Mouse (Mus musculus): ENCODE measurements around the gene Atoh8.
A peak's percentile ranks its signal among the peaks of the same experiment; 100 is the strongest.

Gene Atoh8

GRCm38 (mm10) chr6:72227665-72228265, 7.6 kb downstream of the Atoh8 start:
- no peak for DNase-seq (ENCODE audit: low read depth, low spot score)

DNA sequence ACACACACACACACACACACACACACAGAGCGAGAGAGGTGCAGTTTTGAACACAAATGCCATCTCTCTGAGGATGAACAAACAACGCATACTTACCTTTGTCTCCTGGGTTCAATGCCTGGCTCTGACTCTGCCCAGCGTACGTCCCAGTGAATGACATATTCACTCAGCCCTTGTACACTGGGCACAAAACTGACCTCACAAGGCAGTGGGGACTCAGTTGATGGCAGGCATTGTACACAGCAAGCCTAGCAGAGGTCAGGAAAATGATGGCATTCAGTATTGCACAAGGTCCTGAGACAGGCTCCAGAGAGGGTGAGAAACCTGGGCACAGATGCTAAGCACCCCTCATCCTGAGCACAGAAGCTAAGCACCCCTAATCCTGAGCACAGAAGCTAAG, 8.4 kb downstream of the Atoh8 start:
- no peak for DNase-seq (ENCODE audit: low read depth, low spot score)

GRCm38 (mm10) chr6:72225686-72226085, 9.7 kb downstream of the Atoh8 start:
- no peak for DNase-seq (ENCODE audit: low read depth, low spot score)

DNA sequence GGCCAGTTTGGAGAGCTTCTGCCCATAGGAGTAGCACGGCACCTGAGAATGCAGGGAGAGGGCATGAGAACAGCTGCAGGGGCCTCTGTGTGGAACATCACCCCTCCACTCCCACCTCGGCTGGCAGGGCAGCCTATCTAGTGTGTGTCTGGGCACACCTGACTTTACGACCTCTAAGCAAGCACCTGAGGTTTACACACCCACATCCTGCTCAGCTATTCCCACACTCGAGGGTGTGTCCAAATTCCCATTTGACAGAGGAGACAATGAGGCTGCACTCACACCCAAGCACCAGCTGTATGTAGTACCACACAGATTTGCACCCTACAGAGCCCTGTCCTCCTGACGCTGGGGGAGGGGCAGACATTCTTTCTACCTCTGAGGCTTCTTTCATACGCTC, 11.5 kb downstream of the Atoh8 start:
- no peak for DNase-seq (ENCODE audit: low read depth, low spot score)

GRCm38 (mm10) chr6:72222876-72223275, 12.5 kb downstream of the Atoh8 start:
- no peak for DNase-seq (ENCODE audit: low read depth, low spot score)

DNA sequence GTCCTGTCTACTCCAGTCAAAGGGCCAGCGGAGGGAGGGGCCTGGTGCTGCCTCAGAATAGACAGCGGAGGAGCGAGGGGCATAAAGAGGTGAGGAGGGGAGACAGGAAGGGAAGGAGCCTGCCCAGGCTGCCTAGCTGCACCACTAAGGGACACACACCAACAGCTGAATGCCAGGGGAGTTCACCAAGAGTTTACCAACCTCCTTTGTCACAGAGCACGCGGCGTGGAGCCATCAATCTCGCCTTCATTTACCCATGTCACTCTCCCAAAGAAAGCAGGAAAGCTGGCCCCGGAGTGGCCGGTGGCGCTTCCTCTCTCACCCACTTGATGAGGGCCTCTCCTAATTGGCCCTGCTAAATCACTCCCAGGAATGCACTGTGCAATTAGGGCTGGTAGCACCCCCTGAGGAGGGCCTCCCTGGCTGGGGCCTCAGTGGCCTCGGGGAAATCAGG, 13.1 kb downstream of the Atoh8 start:
- no peak for DNase-seq (ENCODE audit: low read depth, low spot score)

- no peak for DNase-seq (ENCODE audit: low read depth, low spot score)
Measured at GRCm38 (mm10) chr6:72221271-72221670, 14.1 kb downstream of the Atoh8 start.

DNA sequence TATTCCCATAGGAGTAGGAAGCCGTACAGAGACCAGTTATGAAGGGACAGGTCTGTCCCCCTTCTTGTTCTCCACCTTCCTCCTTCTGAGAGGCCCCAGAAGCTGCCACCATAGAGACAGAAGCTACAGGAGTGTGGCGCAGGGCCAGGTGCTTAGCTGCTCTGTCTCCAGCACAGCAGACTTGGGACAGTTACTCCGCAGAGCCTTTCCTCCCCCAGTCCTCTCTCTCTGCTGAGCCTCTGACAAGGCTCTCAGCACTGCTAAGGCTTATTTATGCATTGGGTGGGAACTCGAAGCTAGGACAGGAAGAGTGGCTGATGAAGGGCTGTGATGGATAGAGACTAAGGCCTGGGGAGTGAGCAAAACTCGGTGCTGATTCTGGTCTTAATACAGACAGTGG, 15.8 kb downstream of the Atoh8 start:
- DNase-seq (ENCODE audit: low read depth, low spot score), result no peak

- no peak for DNase-seq (ENCODE audit: low read depth, low spot score)
Measured at GRCm38 (mm10) chr6:72218281-72218680, 17.1 kb downstream of the Atoh8 start.

DNA sequence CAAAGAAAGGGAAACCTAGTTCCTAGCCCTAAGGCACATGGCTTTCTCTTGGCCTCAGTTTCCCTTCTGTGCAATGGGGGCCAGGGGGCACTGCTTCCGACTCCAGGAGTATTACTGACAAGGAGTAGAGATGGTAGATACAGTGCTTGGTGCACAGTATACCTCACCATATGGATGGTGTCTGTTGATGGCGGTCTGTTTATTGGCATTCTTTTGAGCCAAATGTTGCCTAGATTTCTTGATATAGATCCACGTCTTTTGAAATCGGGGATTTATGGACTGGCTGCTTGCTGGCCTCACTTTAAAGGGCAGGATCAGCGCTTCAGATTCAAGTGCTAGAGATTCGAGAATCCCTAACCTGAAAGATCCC, 18.0 kb downstream of the Atoh8 start:
- DNase-seq (ENCODE audit: low read depth, low spot score), result no peak

- DNase-seq (ENCODE audit: low read depth, low spot score), result peak; percentile 98
Measured at GRCm38 (mm10) chr6:72216681-72217414, 18.5 kb downstream of the Atoh8 start.

DNA sequence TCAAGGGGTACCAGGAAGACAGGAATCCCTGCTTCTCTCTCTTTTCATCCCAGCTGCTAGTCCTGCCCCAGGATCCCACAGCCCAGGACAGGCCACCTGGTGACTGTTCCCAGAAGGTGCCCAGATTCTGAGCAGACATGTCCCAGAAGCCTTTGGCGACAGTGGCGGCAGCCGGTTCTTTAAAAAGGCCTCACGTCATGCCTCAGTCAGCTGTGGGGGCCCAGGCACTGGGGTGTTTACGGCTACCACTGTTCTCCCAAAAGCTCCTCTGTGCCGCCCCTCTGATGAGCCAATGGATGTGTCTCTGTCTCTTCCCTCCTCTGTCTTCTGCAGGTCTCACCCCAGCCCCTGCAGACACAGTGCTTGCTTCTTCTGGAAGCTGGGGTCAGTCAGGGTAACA, 19.8 kb downstream of the Atoh8 start:
- no peak for DNase-seq (ENCODE audit: low read depth, low spot score)

GRCm38 (mm10) chr6:72211360-72211759, 24.0 kb downstream of the Atoh8 start:
- peak; percentile 75 for DNase-seq (ENCODE audit: low read depth, low spot score)

- DNase-seq (ENCODE audit: low read depth, low spot score), result no peak
Measured at GRCm38 (mm10) chr6:72210823-72211222, 24.6 kb downstream of the Atoh8 start.

- DNase-seq (ENCODE audit: low read depth, low spot score), result no peak
Measured at GRCm38 (mm10) chr6:72209738-72210137, 25.6 kb downstream of the Atoh8 start.

DNA sequence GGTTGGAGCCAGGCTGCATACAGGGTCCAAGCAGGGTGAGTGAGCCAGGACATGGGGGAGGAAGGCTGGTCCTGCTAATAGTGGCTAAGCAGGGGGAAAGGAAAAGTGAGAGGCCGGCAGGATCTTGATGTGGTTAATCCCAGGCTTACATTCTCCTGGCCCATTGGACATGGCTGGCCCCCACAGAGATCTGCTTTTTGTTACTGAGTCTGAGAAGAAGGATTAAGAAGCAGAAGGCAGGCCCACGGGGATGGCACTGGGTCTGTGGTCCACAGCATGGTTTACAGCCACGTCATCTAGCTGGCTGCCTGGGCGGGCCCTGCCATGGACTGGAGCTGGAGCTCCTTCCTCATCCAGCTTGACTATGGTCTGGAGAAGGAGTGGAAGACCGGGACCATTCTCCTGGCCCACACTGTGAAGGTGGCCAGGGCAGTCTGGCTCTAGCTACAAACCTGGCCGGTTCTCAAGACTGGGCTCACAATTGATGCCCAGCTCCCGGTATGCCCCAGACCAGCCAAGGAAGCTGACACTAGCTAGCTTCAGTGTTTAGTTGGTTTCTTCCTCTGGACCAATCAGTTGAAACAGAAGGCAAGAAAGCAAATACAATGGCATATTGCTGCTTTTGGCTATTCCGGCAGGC, 26.9 kb downstream of the Atoh8 start:
- peak; percentile 18 for DNase-seq (ENCODE audit: low read depth, low spot score)

DNA sequence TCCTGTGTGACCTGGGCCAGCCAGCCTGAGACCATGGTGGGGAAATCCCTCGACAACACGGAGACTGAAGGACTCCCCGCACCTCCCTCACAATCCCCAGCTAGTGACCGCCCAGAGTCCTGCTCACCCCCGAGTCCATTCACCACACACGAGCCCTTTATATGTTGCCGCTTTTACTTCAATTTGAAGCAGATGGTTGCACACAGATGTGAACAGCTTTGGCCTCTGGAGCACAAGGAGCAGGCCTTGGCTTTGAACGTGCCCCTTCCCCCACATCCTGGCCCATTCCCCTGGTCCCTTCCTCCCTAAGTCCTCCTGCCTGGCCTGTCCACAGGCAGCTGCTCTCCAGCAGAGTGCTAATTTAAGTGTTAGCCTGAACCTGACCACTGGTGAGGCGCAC, 29.4 kb downstream of the Atoh8 start:
- no peak for DNase-seq (ENCODE audit: low read depth, low spot score)

DNA sequence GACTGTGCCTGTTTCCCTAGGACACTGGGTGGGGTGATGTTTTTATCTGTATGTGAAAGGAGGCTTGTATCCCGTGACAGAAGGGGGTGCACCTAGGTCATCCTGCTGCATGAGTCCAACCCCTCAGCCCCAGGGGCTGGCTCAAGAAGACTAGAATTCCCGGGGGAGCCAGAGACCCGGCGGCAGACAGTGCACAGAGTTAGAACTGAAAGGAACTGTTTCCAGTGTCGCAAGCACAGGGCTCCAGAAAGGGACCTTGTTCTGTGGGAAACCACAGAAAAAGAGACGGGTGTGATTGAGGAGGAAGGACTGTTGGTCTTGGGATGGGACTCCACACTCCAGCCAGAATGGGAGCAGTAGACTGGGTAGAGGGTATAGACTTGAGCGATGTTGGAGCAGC, 30.5 kb downstream of the Atoh8 start:
- DNase-seq (ENCODE audit: low read depth, low spot score), result no peak

DNA sequence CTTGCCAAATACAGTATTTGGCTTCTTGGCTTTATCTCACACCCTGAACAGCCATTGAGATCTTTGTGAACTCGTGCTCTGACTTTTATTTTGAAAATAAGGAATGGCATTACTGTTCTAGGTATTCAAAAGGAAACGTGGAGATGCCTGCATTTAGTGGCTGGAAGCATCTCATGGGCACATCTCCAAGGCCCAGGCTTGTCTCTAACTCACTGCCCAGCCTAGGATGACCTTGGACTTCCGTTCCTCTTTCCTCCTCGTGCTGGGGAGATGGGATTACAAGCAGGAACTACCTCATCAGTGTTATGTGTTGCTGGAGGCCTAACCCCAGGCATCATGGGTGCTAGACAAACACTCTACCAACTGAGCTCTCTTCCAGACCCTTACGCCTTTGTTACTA, 32.1 kb downstream of the Atoh8 start:
- DNase-seq (ENCODE audit: low read depth, low spot score), result no peak

DNA sequence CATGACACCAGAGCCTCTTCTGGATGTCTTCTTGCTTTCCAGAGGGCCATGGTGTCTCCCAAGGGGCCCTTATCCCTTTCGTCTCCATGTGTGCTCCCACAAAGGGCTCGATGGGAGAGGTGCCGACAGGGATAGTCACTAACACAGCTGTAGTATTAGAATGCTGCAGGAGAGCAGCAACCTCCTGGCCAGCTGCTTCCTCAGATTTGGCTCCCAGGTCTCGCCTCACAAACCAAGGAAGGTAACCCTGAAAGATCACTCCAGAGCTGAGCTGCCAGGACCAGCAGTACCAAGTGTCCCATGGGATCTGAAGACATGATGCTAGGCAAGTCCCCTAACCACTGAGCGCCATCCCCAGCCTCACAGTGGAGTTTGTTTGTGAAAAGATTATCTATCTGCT, 32.6 kb downstream of the Atoh8 start:
- no peak for DNase-seq (ENCODE audit: low read depth, low spot score)

DNA sequence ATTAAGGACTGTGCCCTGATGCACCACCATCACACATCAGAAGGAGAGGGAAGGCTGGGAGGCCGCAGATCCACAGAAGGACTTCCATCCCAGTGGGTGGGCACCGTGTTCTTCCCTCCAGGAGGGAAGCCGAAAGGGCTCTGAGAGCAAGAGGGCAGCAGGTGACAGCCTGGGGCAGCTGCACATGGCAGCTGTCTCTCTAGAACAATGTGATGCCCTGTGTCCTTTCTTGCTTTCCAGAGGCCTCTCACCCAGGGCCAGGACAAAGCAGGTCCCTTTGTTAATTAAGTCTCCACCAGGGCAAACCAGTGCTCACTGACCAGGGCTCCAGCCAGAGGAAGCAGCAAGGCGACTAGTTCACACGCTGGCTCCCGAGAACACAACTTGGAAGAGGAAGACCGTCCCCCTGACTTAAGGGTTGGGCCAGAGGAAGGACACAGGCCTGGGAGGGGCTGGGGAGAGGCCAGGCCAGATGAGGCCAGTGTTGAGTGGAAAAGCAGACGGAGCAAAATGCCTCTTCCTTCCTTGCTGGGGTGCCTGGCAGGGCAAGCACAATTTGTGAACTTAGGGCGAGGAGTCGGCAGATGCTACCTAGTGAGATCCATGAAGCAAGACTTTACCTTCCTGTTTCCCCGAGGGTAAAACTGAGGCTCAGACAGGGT, 34.7 kb downstream of the Atoh8 start:
- DNase-seq (ENCODE audit: low read depth, low spot score), result no peak

- DNase-seq (ENCODE audit: low read depth, low spot score), result no peak
Measured at GRCm38 (mm10) chr6:72197515-72197914, 37.9 kb downstream of the Atoh8 start.

DNA sequence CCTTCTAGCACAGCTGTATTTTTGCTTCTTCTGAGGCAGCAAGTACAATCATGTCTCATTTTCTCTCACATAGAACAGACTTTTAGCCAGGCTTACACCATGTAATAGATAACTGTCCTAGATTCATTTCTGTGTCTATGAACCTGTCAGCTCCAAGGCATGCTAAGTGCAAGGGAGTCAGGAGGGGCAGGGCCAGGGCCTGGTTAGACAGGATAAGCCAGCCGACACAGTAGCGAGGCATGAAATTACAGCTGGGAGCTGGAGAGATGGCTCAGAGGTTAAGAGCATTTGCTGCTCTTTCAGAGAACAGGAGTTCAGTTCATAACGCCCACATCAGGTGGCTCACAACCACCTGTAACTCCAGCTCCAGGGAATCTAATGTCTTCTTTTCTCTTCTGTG, 38.7 kb downstream of the Atoh8 start:
- DNase-seq (ENCODE audit: low read depth, low spot score), result no peak
